Mouse (Mus musculus): ENCODE measurements around the gene Gm9045. TPM values are rescaled to one million over a fixed set of nuclear protein-coding genes. Genes with fewer than 3 reads are reported as not detected.

The Gm9045 gene
- polyA plus RNA-seq, 1 experiment from 2014 or later = not detected

Other genes starting within 250 kb of the Gm9045 start
- 48.3 and 49.7 TPM in 2 replicates for gene Mdm1, start 196.0 kb downstream of the Gm9045 start, polyA plus RNA-seq (2015; fragmentation: Nextera tagmentation; extraction: Ambion mirVana)
- not detected in 2 replicates for gene Il22, start 132.9 kb downstream of the Gm9045 start, polyA plus RNA-seq (2015; fragmentation: Nextera tagmentation; extraction: Ambion mirVana)
- gene Gm32717, start 97.1 kb downstream of the Gm9045 start, polyA plus RNA-seq (2015; fragmentation: Nextera tagmentation; extraction: Ambion mirVana) = 0.18 and 0.19 TPM in 2 replicates
- 0.18 and 0.19 TPM in 2 replicates for gene Gm32802, start 79.1 kb downstream of the Gm9045 start, polyA plus RNA-seq (2015; fragmentation: Nextera tagmentation; extraction: Ambion mirVana)
- not detected in 2 replicates for gene Iltifb, start 42.8 kb downstream of the Gm9045 start, polyA plus RNA-seq (2015; fragmentation: Nextera tagmentation; extraction: Ambion mirVana)
- 0.08 TPM in 1 of 2 replicates, not detected in the other for gene Gm9040, start 10.9 kb downstream of the Gm9045 start, polyA plus RNA-seq (2015; fragmentation: Nextera tagmentation; extraction: Ambion mirVana)
- 0.08 TPM in 1 of 2 replicates, not detected in the other for gene Gm9044, start 5.4 kb downstream of the Gm9045 start, polyA plus RNA-seq (2015; fragmentation: Nextera tagmentation; extraction: Ambion mirVana)
- gene Gm9046, start 5.4 kb upstream of the Gm9045 start, polyA plus RNA-seq (2015; fragmentation: Nextera tagmentation; extraction: Ambion mirVana) = not detected in 2 replicates
- gene Gm9048, start 10.8 kb upstream of the Gm9045 start, polyA plus RNA-seq (2015; fragmentation: Nextera tagmentation; extraction: Ambion mirVana) = not detected in 2 replicates
- gene Gm9049, start 16.3 kb upstream of the Gm9045 start, polyA plus RNA-seq (2015; fragmentation: Nextera tagmentation; extraction: Ambion mirVana) = not detected in 2 replicates
- gene Ifng, start 103.2 kb upstream of the Gm9045 start, polyA plus RNA-seq (2015; fragmentation: Nextera tagmentation; extraction: Ambion mirVana) = not detected in 2 replicates

All from forebrain, embryonic 13.5 days (tissue).